Mouse (Mus musculus) midbrain, embryonic 15.5 days (tissue): ENCODE data around the gene Fgfr3. TPM values are rescaled to one million over a fixed set of nuclear protein-coding genes. Genes with fewer than 3 reads are reported as not detected.

Source experiments
- ATAC-seq: fragments of 200-750 bp; cut with Nextera tagmentation; replicated peaks from 2 replicates; pipeline ENCODE4 v1.8.0; 2017; ENCODE audit warnings: moderate TSS enrichment
- H3K27ac ChIP-seq: fragments of 300-500 bp; sonication (generic); 2 replicates; pipeline ENCODE4 v1.5.1; 2015; ENCODE audit warnings: mild to moderate bottlenecking, inconsistent platforms
- H3K27me3 ChIP-seq: fragments of 300-500 bp; sonication (generic); replicated peaks from 2 replicates; pipeline ENCODE4 v1.6.1; 2015; ENCODE audit warnings: inconsistent platforms
- H3K36me3 ChIP-seq: fragments of 300-500 bp; sonication (generic); replicated peaks from 2 replicates; pipeline ENCODE4 v1.6.1; 2015; ENCODE audit warnings: inconsistent platforms
- H3K4me1 ChIP-seq: fragments of 300-500 bp; sonication (generic); 2 replicates; pipeline ENCODE4 v1.6.1; 2015; ENCODE audit warnings: inconsistent platforms
- H3K4me2 ChIP-seq: fragments of 300-500 bp; sonication (generic); 2 replicates; pipeline ENCODE4 v1.6.1; 2015; ENCODE audit warnings: inconsistent platforms, mild to moderate bottlenecking, moderate library complexity
- H3K4me3 ChIP-seq: fragments of 300-500 bp; sonication (generic); 2 replicates; pipeline ENCODE4 v1.5.1; 2015; ENCODE audit warnings: mild to moderate bottlenecking, inconsistent platforms
- H3K9ac ChIP-seq: fragments of 300-500 bp; sonication (generic); 2 replicates; pipeline ENCODE4 v1.6.1; 2015; ENCODE audit warnings: mild to moderate bottlenecking, inconsistent platforms
- H3K9me3 ChIP-seq: fragments of 300-500 bp; sonication (generic); 2 replicates; pipeline ENCODE4 v1.6.1; 2016; ENCODE audit warnings: inconsistent platforms
- WGBS: fragments of 180-500 bp; shearing (Covaris S2); methylation state at CpG from one replicate; pipeline ENCODE4 v1.1.7; 2015; ENCODE audit warnings: mixed read lengths; 5-methylcytosine and 5-hydroxymethylcytosine counted together
- polyA plus RNA-seq: library from polyadenylated mRNA; unstranded; fragments of >200 nt; fragmentation: Nextera tagmentation; extraction: Ambion mirVana; gene quantifications from 2 replicates; pipeline ENCODE4 v1.2.1, GENCODE M21; 2015

Fgfr3 gene
- polyA plus RNA-seq, 1 experiment from 2014 or later, result 21.4 TPM

GRCm38 (mm10) chr5:33740548-33740947 lies 19.1 kb downstream of the Fgfr3 start:
- Histone ChIP-seq H3K27ac (no peak overlapping the region), H3K27me3 (no peaks in the 10 kb centered on the region), H3K4me1 (no peaks in the 10 kb centered on the region), H3K4me3 (no peak overlapping the region), H3K9me3 (no peaks in the 10 kb centered on the region), H3K9ac (no peak overlapping the region), H3K36me3 (peaks cover 38% of the 10 kb centered on the region), H3K4me2 (no peak overlapping the region)
- ATAC-seq, result no peak
- 93% methylated on average over 4 of the region's 4 CpGs for WGBS

- no peak overlapping the region for H3K4me3 ChIP-seq
- no peaks in the 10 kb centered on the region for H3K9me3 ChIP-seq
- peaks cover 67% of the 10 kb centered on the region for H3K36me3 ChIP-seq
- no peaks in the 10 kb centered on the region for H3K27me3 ChIP-seq
- H3K27ac ChIP-seq, result no peak overlapping the region
- WGBS, result 95% methylated on average over 8 of the region's 8 CpGs
- no peak overlapping the region for H3K4me2 ChIP-seq
- no peak for ATAC-seq
- H3K9ac ChIP-seq, result no peak overlapping the region
- H3K4me1 ChIP-seq, result no peaks in the 10 kb centered on the region
Observed at GRCm38 (mm10) chr5:33743481-33743880, 22.0 kb downstream of the Fgfr3 start.

- H3K4me1 ChIP-seq, result peaks cover 18% of the 10 kb centered on the region
- no peaks in the 10 kb centered on the region for H3K9me3 ChIP-seq
- no peak overlapping the region for H3K4me2 ChIP-seq
- H3K36me3 ChIP-seq, result peaks cover 5% of the 10 kb centered on the region; the same call in 1 of the 2 replicates
- H3K9ac ChIP-seq, result no peak overlapping the region
- H3K27me3 ChIP-seq, result no peaks in the 10 kb centered on the region
- H3K4me3 ChIP-seq, result no peak overlapping the region
- no peak overlapping the region for H3K27ac ChIP-seq
- no peak for ATAC-seq
Observed at GRCm38 (mm10) chr5:33777195-33777594, 55.7 kb downstream of the Fgfr3 start.

GRCm38 (mm10) chr5:33781964-33782344 lies 60.5 kb downstream of the Fgfr3 start:
- Histone ChIP-seq H3K9ac (peak overlapping the region; percentile 95), H3K4me2 (peak overlapping the region; percentile 85), H3K36me3 (peaks cover 5% of the 10 kb centered on the region; the same call in 1 of the 2 replicates), H3K4me3 (peak overlapping the region; percentile 96), H3K4me1 (peaks cover 23% of the 10 kb centered on the region), H3K9me3 (no peaks in the 10 kb centered on the region), H3K27ac (peak overlapping the region; percentile 91), H3K27me3 (no peaks in the 10 kb centered on the region)
- 5% methylated on average over 11 of the region's 11 CpGs for WGBS
- peak; percentile 25 for ATAC-seq

- Histone ChIP-seq H3K4me1 (peaks cover 23% of the 10 kb centered on the region), H3K9me3 (no peaks in the 10 kb centered on the region), H3K36me3 (peaks cover 5% of the 10 kb centered on the region; the same call in 1 of the 2 replicates), H3K4me2 (peak within 1 kb of the TSS; percentile 85), H3K27ac (peak within 1 kb of the TSS; percentile 91), H3K27me3 (no peaks in the 10 kb centered on the region), H3K9ac (peak within 1 kb of the TSS; percentile 95), H3K4me3 (peak within 1 kb of the TSS; percentile 96)
- WGBS, result under 1% methylated on average over 65 of the region's 65 CpGs
- peak; percentile 100 for ATAC-seq
Observed at GRCm38 (mm10) chr5:33782345-33782998, 61.0 kb downstream of the Fgfr3 start, which contains the start of gene Letm1. TSS of gene Letm1 (minus strand) at chr5:33782817.

GRCm38 (mm10) chr5:33782999-33783390 lies 61.5 kb downstream of the Fgfr3 start:
- H3K4me3 ChIP-seq, result peak overlapping the region; percentile 96
- peak overlapping the region; percentile 95 for H3K9ac ChIP-seq
- 7% methylated on average over 6 of the region's 6 CpGs for WGBS
- ATAC-seq, result peak; percentile 84
- peaks cover 23% of the 10 kb centered on the region for H3K4me1 ChIP-seq
- H3K27me3 ChIP-seq, result no peaks in the 10 kb centered on the region
- H3K4me2 ChIP-seq, result peak overlapping the region; percentile 85
- H3K36me3 ChIP-seq, result no peaks in the 10 kb centered on the region
- H3K27ac ChIP-seq, result peak overlapping the region; percentile 91
- H3K9me3 ChIP-seq, result no peaks in the 10 kb centered on the region

Other genes starting within 250 kb of the Fgfr3 start
- gene Fam53a, start 92.0 kb upstream of the Fgfr3 start, polyA plus RNA-seq, result 31.2 and 31.5 TPM in 2 replicates
- gene Gm9903, start 91.7 kb upstream of the Fgfr3 start, polyA plus RNA-seq, result 0.47 and 0.77 TPM in 2 replicates
- gene Slbp, start 69.1 kb upstream of the Fgfr3 start, polyA plus RNA-seq, result 109 and 110 TPM in 2 replicates
- gene Tacc3, start 63.5 kb upstream of the Fgfr3 start, polyA plus RNA-seq, result 27.9 and 32.2 TPM in 2 replicates
- 31.1 and 32.0 TPM in 2 replicates for gene Tmem129, start 63.3 kb upstream of the Fgfr3 start, polyA plus RNA-seq
- gene Letm1, start 61.1 kb downstream of the Fgfr3 start, polyA plus RNA-seq, result 75.4 and 75.9 TPM in 2 replicates
- gene Nsd2, start 99.1 kb downstream of the Fgfr3 start, polyA plus RNA-seq, result 78.6 and 81.6 TPM in 2 replicates
- gene Nelfa, start 214.7 kb downstream of the Fgfr3 start, polyA plus RNA-seq, result 43.1 and 44.4 TPM in 2 replicates